Mouse (Mus musculus): Measurements from ENCODE around the gene Pitpna. TPM values are rescaled to one million over a fixed set of nuclear protein-coding genes. Genes with fewer than 3 reads are reported as not detected.

Gene Pitpna
- total RNA-seq, 2 experiments from 2014 or later, result 130 to 139 TPM

GRCm38 (mm10) chr11:75631561-75632225, 43.8 kb downstream of the Pitpna start:
- DNase-seq, result no peak

DNA sequence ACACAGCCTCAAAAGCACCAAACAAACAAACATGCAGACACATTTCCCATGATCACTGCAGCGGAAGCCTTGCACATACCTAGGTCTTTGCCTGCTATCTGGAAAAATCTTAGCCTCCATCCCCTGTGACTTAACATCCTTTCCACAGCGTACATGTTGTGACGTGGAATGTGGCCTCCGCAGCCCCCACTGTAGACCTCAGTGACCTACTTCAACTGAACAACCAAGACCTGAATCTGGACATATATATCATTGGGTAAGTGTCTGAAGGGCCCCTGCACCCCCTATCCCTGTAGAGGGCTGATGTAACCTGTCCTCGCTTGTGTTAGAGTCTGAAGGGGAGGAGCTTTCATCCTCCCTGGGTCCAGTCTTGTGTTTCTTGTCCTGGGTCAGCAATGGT, 45.0 kb downstream of the Pitpna start:
- no peak for DNase-seq

- no peak for DNase-seq
Measured at GRCm38 (mm10) chr11:75634801-75635200, 46.9 kb downstream of the Pitpna start.

DNA sequence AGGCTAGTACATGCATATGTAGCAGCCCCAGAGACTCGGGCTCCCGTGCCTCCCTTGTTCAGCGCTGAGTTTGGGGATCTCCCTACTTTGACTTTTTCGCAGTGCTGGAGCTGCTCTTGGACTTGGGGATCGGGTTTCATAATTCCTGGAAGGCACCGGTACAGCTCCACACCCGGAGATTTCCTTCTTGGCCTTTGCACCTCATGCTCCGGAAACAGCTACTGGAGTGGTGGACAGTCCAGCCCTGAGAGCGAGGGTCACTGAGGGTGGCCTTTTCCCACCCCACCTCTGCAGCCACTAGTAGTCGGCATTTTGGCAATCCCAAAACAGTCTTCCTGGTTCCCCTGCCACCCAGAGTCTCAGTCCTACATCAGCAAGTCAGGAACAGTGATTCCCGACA, 47.4 kb downstream of the Pitpna start:
- no peak for DNase-seq

- DNase-seq, result no peak
Measured at GRCm38 (mm10) chr11:75643323-75643722, 55.4 kb downstream of the Pitpna start.

GRCm38 (mm10) chr11:75644684-75645083, 56.8 kb downstream of the Pitpna start:
- no peak for DNase-seq

DNA sequence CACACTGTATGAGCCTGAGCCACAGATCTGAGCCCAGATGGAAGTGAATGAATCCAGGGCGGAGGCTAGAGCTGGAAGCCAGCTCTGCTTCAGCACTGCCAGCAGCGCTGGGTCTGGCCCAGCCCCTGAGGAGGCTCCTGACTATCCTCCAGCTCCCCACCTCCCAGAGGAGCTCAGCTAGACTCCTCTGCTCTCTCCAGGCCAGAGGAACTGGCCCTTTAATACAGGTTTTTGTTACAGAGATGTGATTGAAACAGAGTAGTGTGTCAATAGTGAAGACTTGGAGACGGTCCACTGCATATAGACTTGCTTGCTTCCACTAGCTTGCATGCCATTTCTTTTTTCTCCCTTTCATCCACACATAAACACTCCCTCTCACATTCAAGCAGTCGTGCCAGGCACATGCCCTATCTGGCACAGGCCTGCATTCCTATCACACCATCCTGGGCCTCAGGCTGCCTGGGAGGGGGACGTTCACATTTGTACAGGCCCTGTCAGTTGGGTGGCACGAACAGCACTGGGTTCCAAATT, 59.8 kb downstream of the Pitpna start:
- DNase-seq, result peak; percentile 69

DNA sequence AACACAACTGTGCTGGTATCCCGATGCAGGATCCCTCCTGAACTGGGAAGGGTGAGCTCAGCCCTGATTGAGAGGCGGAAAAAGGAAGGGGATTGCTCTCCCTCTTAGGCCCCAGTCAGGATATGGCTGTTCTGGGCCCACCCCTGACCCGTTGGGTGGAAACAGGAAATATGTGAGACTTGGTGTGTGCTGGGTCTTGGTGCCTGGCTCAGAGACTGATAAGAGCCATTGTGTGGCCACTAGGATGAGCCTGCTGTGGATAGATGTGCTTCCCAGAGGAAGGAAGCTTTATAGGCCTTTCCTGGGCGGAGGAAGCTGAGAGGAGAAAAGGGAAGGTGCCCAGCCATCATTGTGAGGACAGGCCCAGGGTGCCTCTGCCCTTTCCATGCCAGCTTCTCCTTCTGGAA, 61.3 kb downstream of the Pitpna start:
- peak; percentile 35 for DNase-seq

DNA sequence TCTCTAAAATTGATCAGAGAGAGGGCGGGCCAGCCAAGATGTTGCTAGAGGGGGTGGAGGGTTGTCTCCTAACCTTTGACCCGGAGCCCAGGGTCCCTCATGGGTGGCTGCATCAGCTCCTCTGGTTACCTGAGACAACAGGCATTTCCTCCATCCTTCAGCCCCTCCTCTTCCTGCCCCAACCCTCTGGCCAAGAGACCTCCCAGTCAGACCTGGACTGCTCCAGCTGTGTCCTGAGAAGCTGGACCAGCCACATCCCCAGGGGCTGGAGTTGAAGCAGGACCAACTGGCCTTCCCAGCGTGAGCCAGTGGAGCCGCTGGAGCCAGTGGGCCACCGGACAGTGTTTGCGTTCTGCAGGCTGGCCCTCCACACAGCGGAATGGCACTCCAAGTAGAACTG, 62.4 kb downstream of the Pitpna start, which contains the start of gene Myo1c:
Gene Myo1c, plus strand, starts transcription at position 194 of the 400 bp plus-strand sequence.
- peak; percentile 78 for DNase-seq

DNA sequence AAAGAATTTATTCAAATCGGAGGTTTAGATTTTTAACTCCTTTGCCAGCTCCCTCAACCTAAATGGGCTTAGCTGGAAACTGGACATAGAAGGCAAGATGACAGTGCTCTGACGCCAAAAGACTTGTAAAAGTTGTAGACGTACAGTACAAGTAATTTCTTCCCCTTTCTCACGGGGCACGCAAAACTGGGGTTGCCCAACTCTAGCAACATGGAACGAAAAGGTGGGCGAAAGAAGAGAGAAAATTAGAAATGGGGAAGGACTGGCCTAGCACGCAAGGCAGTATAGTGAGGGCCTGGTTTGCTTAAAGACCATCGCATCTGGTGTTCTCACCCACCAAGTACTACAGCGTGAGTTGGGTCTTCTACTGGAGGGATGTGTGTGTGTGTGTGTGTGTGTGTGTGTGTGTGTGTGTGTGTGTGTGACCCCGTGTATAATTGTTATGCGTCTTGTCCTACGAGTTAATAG, 63.1 kb downstream of the Pitpna start:
- no peak for DNase-seq

- peak; percentile 92 for DNase-seq
Measured at GRCm38 (mm10) chr11:75651426-75652221, 63.7 kb downstream of the Pitpna start.

GRCm38 (mm10) chr11:75652222-75652941, 64.5 kb downstream of the Pitpna start:
- DNase-seq, result no peak

GRCm38 (mm10) chr11:75652942-75653684, 65.2 kb downstream of the Pitpna start:
- DNase-seq, result no peak

DNA sequence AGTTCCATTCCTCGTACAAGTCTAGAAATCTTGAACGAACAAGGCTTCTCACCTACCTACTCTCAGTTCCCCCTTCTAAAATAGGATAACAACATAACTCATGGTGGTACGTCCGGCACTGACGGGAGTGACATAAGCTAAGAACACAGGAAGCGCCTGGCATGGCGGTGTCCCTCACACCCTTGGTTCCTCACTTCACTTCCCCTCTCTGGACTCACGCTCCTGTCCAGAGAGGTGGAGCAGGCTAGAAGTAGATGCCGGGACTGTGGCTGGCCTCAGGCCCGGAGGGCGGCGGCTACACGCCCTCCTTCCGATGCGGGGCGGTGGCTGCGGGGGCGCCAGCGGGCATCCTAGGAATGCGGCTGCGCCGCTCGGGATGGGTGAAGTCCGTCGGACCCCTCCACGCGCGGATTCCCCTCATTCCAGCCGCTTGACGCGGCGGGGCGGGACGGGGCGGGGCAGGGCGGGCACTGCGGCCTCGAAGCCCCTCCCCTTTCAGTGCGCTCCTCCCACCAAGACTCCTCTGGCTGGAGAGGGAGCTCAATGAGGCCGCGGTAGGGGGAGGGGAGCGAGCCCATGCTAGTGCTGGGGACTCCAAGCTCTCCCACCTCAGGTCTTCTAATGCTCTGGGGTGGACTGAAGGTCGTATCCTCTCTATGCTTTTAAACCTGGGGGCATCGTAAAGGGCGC, 66.0 kb downstream of the Pitpna start:
- DNase-seq, result peak; percentile 87

DNA sequence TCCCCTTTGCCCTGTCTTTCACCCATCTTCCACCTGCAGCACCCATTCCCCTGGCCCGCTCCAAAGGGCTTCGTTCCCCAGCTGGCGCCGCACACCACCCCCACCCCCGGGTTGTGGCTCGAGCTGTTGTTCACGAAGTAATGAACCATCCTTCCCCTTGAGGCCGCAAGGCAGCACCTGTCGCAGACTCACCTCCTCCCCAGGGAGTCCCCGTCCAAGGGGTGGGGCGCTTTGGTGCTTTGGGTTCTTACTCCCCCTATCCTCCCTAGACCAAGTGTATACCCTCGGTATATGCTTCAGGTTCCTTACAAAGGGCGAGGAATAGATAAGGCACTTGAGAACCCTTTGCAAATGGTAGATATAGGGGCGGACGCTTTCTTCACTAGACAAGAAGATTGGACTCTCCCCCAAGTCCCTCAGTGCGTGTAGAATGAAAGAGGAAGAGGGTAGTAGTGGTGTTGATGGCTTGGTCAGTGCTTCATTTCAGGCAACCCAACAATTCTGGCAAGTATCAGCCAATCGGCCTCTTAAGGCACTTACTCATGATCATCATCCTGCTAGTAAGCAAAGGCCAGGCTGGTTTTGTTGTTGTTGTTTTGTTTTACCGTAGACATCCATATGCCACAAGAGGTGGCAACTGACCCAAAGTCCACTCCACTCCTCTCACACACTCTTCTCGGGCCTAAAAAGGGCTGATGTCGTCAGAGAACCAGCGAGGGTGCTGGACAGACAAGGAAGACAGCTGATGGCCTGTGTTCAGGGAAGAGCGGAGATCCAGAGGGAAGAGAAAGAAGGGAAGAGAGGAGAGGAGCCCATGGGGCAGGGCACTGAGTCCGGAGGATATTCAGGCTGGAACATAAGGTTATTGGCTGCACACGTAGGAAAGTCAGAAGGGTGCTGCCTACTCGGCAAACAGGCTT, 66.8 kb downstream of the Pitpna start:
- DNase-seq, result no peak

GRCm38 (mm10) chr11:75655621-75656545, 68.0 kb downstream of the Pitpna start:
- DNase-seq, result peak; percentile 85

DNA sequence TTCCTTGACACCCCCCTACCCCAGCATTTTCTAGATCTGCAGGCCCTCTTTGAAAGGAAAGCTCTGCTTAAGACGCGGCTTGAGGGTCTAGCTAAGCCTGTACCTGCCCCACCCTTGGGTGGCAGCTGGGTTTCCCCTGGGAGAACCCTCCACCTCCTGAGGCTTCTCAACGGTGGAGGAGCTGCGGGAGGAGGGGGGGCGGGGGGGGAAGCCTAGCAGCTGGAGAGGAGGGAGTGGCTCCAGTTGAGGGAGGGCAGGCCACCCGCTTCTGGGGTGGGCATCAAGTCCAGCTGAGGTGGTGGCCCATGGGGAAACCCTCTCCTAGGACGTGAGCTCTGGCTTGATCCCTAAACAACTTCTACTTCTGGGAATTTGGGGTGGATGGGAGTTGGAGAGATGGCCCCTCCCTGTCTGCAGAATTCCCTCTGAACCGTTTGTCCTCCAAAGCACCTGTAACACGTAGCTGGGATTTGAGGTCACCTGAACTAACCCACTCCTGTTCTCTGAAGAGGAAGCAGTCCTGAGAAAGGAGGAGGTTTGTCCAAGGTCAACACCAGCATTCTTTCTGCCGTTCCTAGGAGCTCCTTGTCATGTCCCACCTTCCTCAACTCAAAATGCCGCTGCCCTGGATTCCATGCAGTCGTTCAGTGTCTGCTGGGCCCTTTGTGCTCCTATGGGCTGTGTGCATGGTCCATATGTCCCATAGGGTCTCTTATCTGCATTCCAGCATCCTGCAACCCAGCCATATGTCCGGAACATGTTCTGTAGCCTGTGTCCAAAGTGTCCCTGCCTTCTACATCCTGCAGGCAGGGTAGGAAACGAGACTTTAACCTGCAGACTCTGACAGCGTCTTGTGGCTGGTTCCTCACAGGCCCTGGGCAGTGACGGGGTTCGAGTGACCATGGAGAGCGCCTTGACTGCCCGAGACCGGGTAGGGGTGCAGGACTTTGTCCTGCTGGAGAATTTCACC, 69.0 kb downstream of the Pitpna start:
- no peak for DNase-seq

GRCm38 (mm10) chr11:75657841-75658240, 69.9 kb downstream of the Pitpna start:
- DNase-seq, result no peak
